In genomic region chr7:3275455-3276170, GRCm38 (mm10) we compare ENCODE assay signal across 9 mouse cellular contexts. TPM values are rescaled to one million over a fixed set of nuclear protein-coding genes. Genes with fewer than 3 reads are reported as not detected.
A peak's percentile ranks its signal among the peaks of the same experiment; 100 is the strongest.
DNase-seq lines count a peak whose midpoint lies in the region; ATAC-seq and TF ChIP-seq lines count a peak whose summit lies in the region.
"Had no signal": no experiment of that assay in that cellular context is flagged by ENCODE, and none has a peak within 500 bp of the region (broad histone marks: within the 10 kb centered on the region; RNA-seq: fewer than 3 reads in every experiment).

No protein-coding gene starts in this region.

- peak overlapping the region; percentile 37; the same call in 1 of the 2 replicates for H3K27ac ChIP-seq in spleen, adult 2 months (ENCODE audit: insufficient read depth, low read length)
- peak overlapping the region; percentile 93 for H3K27ac ChIP-seq in heart, embryonic 12.5 days (ENCODE audit: poor library complexity, severe bottlenecking)
- H3K27ac ChIP-seq in liver, embryonic 16.5 days (ENCODE audit: low read length): peak overlapping the region; percentile 19
- no peak overlapping the region for H3K27ac ChIP-seq in midbrain, embryonic 16.5 days (ENCODE audit: low read length)

- TF ChIP-seq POLR2A in spleen, adult 2 months (IDR thresholded peaks at IDR 0.05; ENCODE audit: low read depth, low read length): no peak

- no peaks in the 10 kb centered on the region for H3K9me3 ChIP-seq in heart, embryonic 12.5 days (replicated peaks)
- no peaks in the 10 kb centered on the region for H3K9me3 ChIP-seq in liver, embryonic 16.5 days (replicated peaks; ENCODE audit: control insufficient read depth, low read length)
- no peaks in the 10 kb centered on the region for H3K9me3 ChIP-seq in midbrain, embryonic 16.5 days (replicated peaks; ENCODE audit: control insufficient read depth, low read length, poor library complexity, severe bottlenecking)

- no peaks in the 10 kb centered on the region for H3K36me3 ChIP-seq in spleen, adult 2 months (ENCODE audit: control insufficient read depth, insufficient read depth, low read length)
- H3K36me3 ChIP-seq in heart, embryonic 12.5 days: no peaks in the 10 kb centered on the region
- no peaks in the 10 kb centered on the region for H3K36me3 ChIP-seq in liver, embryonic 16.5 days (ENCODE audit: control insufficient read depth, insufficient read depth)
- H3K36me3 ChIP-seq in midbrain, embryonic 16.5 days (ENCODE audit: control insufficient read depth, insufficient read depth, low read length): no peaks in the 10 kb centered on the region

- H3K4me2 ChIP-seq in heart, embryonic 12.5 days: 0 out of 2 replicates have a peak overlapping the region, but pooled peaks have one; percentile 19
- H3K4me2 ChIP-seq in liver, embryonic 16.5 days (ENCODE audit: low read depth, low read length): no peak overlapping the region
- H3K4me2 ChIP-seq in midbrain, embryonic 16.5 days (ENCODE audit: low read length): no peak overlapping the region

- H3K9ac ChIP-seq in heart, embryonic 12.5 days: no peak overlapping the region
- no peak overlapping the region for H3K9ac ChIP-seq in liver, embryonic 16.5 days (ENCODE audit: low read depth, low read length)
- no peak overlapping the region for H3K9ac ChIP-seq in midbrain, embryonic 16.5 days (ENCODE audit: low read depth, low read length)

- no peaks in the 10 kb centered on the region for H3K27me3 ChIP-seq in spleen, adult 2 months (ENCODE audit: control insufficient read depth, insufficient read depth, low read length)
- no peaks in the 10 kb centered on the region for H3K27me3 ChIP-seq in heart, embryonic 12.5 days (replicated peaks)
- H3K27me3 ChIP-seq in liver, embryonic 16.5 days (ENCODE audit: control insufficient read depth, insufficient read depth, low read depth, low read length): no peaks in the 10 kb centered on the region
- H3K27me3 ChIP-seq in midbrain, embryonic 16.5 days (ENCODE audit: control insufficient read depth, insufficient read depth, low read depth, low read length): no peaks in the 10 kb centered on the region

- DNase-seq in spleen, adult 2 months (ENCODE audit: low read depth in 1 of 2, low spot score in 2 of 2): no peak
- DNase-seq in spleen, postnatal 4 days (ENCODE audit: low spot score in 2 of 2): no peak
- no peak for DNase-seq in layer of hippocampus, adult 11-12 months (ENCODE audit: low spot score)
- DNase-seq in adrenal gland, postnatal 25 days: no peak
- DNase-seq in frontal cortex, postnatal 14 days (ENCODE audit: low spot score in 2 of 2): no peak

- no peak for TF ChIP-seq CTCF in spleen, adult 2 months (IDR thresholded peaks at IDR 0.05; ENCODE audit: extremely low read depth, insufficient read depth, insufficient read length, insufficient replicate concordance)

- H3K4me1 ChIP-seq in spleen, adult 2 months (ENCODE audit: control insufficient read depth, insufficient read depth, insufficient read length): peaks cover 10% of the 10 kb centered on the region; the same call in 1 of the 2 replicates
- peaks cover 7% of the 10 kb centered on the region for H3K4me1 ChIP-seq in heart, embryonic 12.5 days (replicated peaks)
- peaks cover 3% of the 10 kb centered on the region; the same call in 1 of the 2 replicates for H3K4me1 ChIP-seq in liver, embryonic 16.5 days (ENCODE audit: control insufficient read depth, low read depth, low read length)
- H3K4me1 ChIP-seq in midbrain, embryonic 16.5 days (ENCODE audit: control insufficient read depth, insufficient read depth, low read length): no peaks in the 10 kb centered on the region

- ATAC-seq in heart, embryonic 12.5 days (ENCODE audit: insufficient number of reproducible peaks, low FRiP score): peak; percentile 82
- ATAC-seq in liver, embryonic 16.5 days (ENCODE audit: low read depth): peak; percentile 47
- ATAC-seq in midbrain, embryonic 16.5 days: no peak

- 37% methylated on average over 6 of the region's 6 CpGs for WGBS in spleen, adult 2 months
- WGBS in heart, embryonic 12.5 days: 36% methylated on average over 6 of the region's 6 CpGs
- 31% methylated on average over 6 of the region's 6 CpGs for WGBS in liver, embryonic 16.5 days (ENCODE audit: insufficient replicate concordance)
- 77% methylated on average over 6 of the region's 6 CpGs for WGBS in midbrain, embryonic 16.5 days

- H3K4me3 ChIP-seq in spleen, adult 2 months (ENCODE audit: extremely low read depth, insufficient read depth, insufficient read length): no peak overlapping the region
- H3K4me3 ChIP-seq in heart, embryonic 12.5 days: no peak overlapping the region
- H3K4me3 ChIP-seq in liver, embryonic 16.5 days (ENCODE audit: low read depth, low read length): no peak overlapping the region
- H3K4me3 ChIP-seq in midbrain, embryonic 16.5 days (ENCODE audit: low read depth, low read length): no peak overlapping the region
- H3K4me3 ChIP-seq: erythroblast, embryonic 14.5 days had no signal

RNA-seq across cellular contexts. Expression of gene Myadm, which starts 13.3 kb away (rescaled TPM):
- 126 and 181 TPM in 2 replicates for polyA plus RNA-seq in spleen, adult 2 months (2012; rRNA removed)
- 186 and 202 TPM in 2 replicates for polyA plus RNA-seq in heart, embryonic 12.5 days (2016; fragmentation: Nextera tagmentation; extraction: Ambion mirVana)
- 41.4 and 55.1 TPM in 2 replicates for polyA plus RNA-seq in liver, embryonic 16.5 days (2015; fragmentation: Nextera tagmentation; extraction: Ambion mirVana)
- polyA plus RNA-seq in midbrain, embryonic 16.5 days (2015; fragmentation: Nextera tagmentation; extraction: Ambion mirVana): 32.7 and 36.4 TPM in 2 replicates
- 64.5 and 71.5 TPM in 2 replicates for total RNA-seq in adrenal gland, postnatal 25 days (2021)
- polyA plus RNA-seq: erythroblast, embryonic 14.5 days had no signal

RNA-seq across cellular contexts. Expression of gene Prkcg, which starts 13.4 kb away (rescaled TPM):
- polyA plus RNA-seq in spleen, adult 2 months (2012; rRNA removed): 4.8 and 5.7 TPM in 2 replicates
- 0.14 and 0.19 TPM in 2 replicates for polyA plus RNA-seq in heart, embryonic 12.5 days (2016; fragmentation: Nextera tagmentation; extraction: Ambion mirVana)
- 0.68 TPM in 1 of 2 replicates, not detected in the other for polyA plus RNA-seq in liver, embryonic 16.5 days (2015; fragmentation: Nextera tagmentation; extraction: Ambion mirVana)
- polyA plus RNA-seq in midbrain, embryonic 16.5 days (2015; fragmentation: Nextera tagmentation; extraction: Ambion mirVana): 3.3 and 3.8 TPM in 2 replicates
- 1.0 and 1.2 TPM in 2 replicates for total RNA-seq in adrenal gland, postnatal 25 days (2021)
- polyA plus RNA-seq: erythroblast, embryonic 14.5 days had no signal

RNA-seq across cellular contexts. Expression of gene Nlrp12, which starts 26.1 kb away (rescaled TPM):
- polyA plus RNA-seq in spleen, adult 2 months (2012; rRNA removed): 0.46 and 0.63 TPM in 2 replicates
- polyA plus RNA-seq in heart, embryonic 12.5 days (2016; fragmentation: Nextera tagmentation; extraction: Ambion mirVana): not detected in 2 replicates
- polyA plus RNA-seq in liver, embryonic 16.5 days (2015; fragmentation: Nextera tagmentation; extraction: Ambion mirVana): 0.46 and 0.57 TPM in 2 replicates
- polyA plus RNA-seq in midbrain, embryonic 16.5 days (2015; fragmentation: Nextera tagmentation; extraction: Ambion mirVana): 0.10 TPM in 1 of 2 replicates, not detected in the other
- not detected in 2 replicates for total RNA-seq in adrenal gland, postnatal 25 days (2021)
- polyA plus RNA-seq: erythroblast, embryonic 14.5 days had no signal

RNA-seq across cellular contexts. Expression of gene Cacng7, which starts 57.1 kb away (rescaled TPM):
- polyA plus RNA-seq in spleen, adult 2 months (2012; rRNA removed): 1.1 and 1.3 TPM in 2 replicates
- polyA plus RNA-seq in heart, embryonic 12.5 days (2016; fragmentation: Nextera tagmentation; extraction: Ambion mirVana): 0.17 and 0.32 TPM in 2 replicates
- polyA plus RNA-seq in liver, embryonic 16.5 days (2015; fragmentation: Nextera tagmentation; extraction: Ambion mirVana): not detected in 2 replicates
- polyA plus RNA-seq in midbrain, embryonic 16.5 days (2015; fragmentation: Nextera tagmentation; extraction: Ambion mirVana): 2.6 and 3.0 TPM in 2 replicates
- 6.6 and 10.1 TPM in 2 replicates for total RNA-seq in adrenal gland, postnatal 25 days (2021)
- polyA plus RNA-seq: erythroblast, embryonic 14.5 days had no signal
